Mouse (Mus musculus) gastrocnemius, adult 2 months (tissue): Measurements from ENCODE around the gene Chchd5. TPM values are rescaled to one million over a fixed set of nuclear protein-coding genes. Genes with fewer than 3 reads are reported as not detected.
A peak's percentile ranks its signal among the peaks of the same experiment; 100 is the strongest.

Source experiments
- DNase-seq: peaks from one replicate; pipeline ENCODE4 v3.0.0; 2022
- H3K27ac ChIP-seq: fragments of 200-600 bp; 2 replicates; pipeline ENCODE4 v1.8.1; 2022; ENCODE audit warnings: mild to moderate bottlenecking
- H3K4me3 ChIP-seq: fragments of 200-600 bp; 2 replicates; pipeline ENCODE4 v1.8.1; 2022; ENCODE audit warnings: mild to moderate bottlenecking, moderate library complexity
- CTCF ChIP-seq: fragments of 200-600 bp; IDR thresholded peaks from 2 replicates; pipeline ENCODE4 v1.8.1; 2022; ENCODE audit warnings: antibody characterized with exemption, mild to moderate bottlenecking, moderate library complexity
- intact Hi-C: fragments of 180-260 bp; cut with DNase I; formaldehyde crosslinking; loops from one replicate; pipeline ENCODE4 v1.15.1; 2025
- total RNA-seq, 2 experiments: library from RNA; stranded (reverse); gene quantifications; 2 replicates each; pipeline ENCODE4 v1.2.3; 2021

Chchd5 gene
- total RNA-seq, 2 experiments from 2014 or later, result 9.2 to 9.4 TPM

- Histone ChIP-seq H3K4me3 (no peak overlapping the region), H3K27ac (no peak overlapping the region)
- TF ChIP-seq CTCF, result no peak
- intact Hi-C loops, result no loop called here
- no peak for DNase-seq
Measured at GRCm38 (mm10) chr2:129118061-129118460, 11.4 kb upstream of the Chchd5 start.

- TF ChIP-seq CTCF, result no peak
- Histone ChIP-seq H3K4me3 (no peak overlapping the region), H3K27ac (no peak overlapping the region)
- DNase-seq, result no peak
- intact Hi-C loops, result no loop called here
Measured at GRCm38 (mm10) chr2:129121986-129122385, 7.5 kb upstream of the Chchd5 start.

GRCm38 (mm10) chr2:129129987-129130545, 566 bp downstream of the Chchd5 start:
- Histone ChIP-seq H3K27ac (peak overlapping the region; percentile 95), H3K4me3 (peak overlapping the region; percentile 79)
- intact Hi-C loops, result loop anchor here (2.0 to 5.0 kb wide), 3 partner anchors 29 to 129 kb away; partner anchors contain the start of genes Polr1b and Slc20a1
- DNase-seq, result peak; percentile 30
- no peak for TF ChIP-seq CTCF

GRCm38 (mm10) chr2:129130776-129131175, 1.3 kb downstream of the Chchd5 start:
- H3K27ac ChIP-seq, result peak overlapping the region; percentile 95; the same call in 1 of the 2 replicates
- intact Hi-C loops, result loop anchor here (2.0 kb wide), 1 partner anchor 128 kb away; no protein-coding TSS in a partner anchor
- DNase-seq, result no peak
- peak overlapping the region; percentile 79 for H3K4me3 ChIP-seq
- no peak for TF ChIP-seq CTCF

GRCm38 (mm10) chr2:129132231-129132630, 2.7 kb downstream of the Chchd5 start:
- DNase-seq, result no peak
- Histone ChIP-seq H3K27ac (no peak overlapping the region), H3K4me3 (no peak overlapping the region)
- intact Hi-C loops, result no loop called here
- no peak for TF ChIP-seq CTCF

GRCm38 (mm10) chr2:129133006-129133805, 3.7 kb downstream of the Chchd5 start:
- no peak overlapping the region for H3K27ac ChIP-seq
- no peak overlapping the region for H3K4me3 ChIP-seq
- intact Hi-C loops, result no loop called here
- TF ChIP-seq CTCF, result no peak
- DNase-seq, result no peak

GRCm38 (mm10) chr2:129139906-129140305, 10.4 kb downstream of the Chchd5 start:
- no peak overlapping the region for H3K4me3 ChIP-seq
- DNase-seq, result no peak
- intact Hi-C loops, result no loop called here
- no peak for TF ChIP-seq CTCF
- H3K27ac ChIP-seq, result no peak overlapping the region

- intact Hi-C loops, result no loop called here
- no peak overlapping the region for H3K4me3 ChIP-seq
- DNase-seq, result no peak
- no peak overlapping the region for H3K27ac ChIP-seq
- TF ChIP-seq CTCF, result no peak
Measured at GRCm38 (mm10) chr2:129148836-129149235, 19.3 kb downstream of the Chchd5 start.

- H3K4me3 ChIP-seq, result no peak overlapping the region
- no peak for TF ChIP-seq CTCF
- DNase-seq, result no peak
- intact Hi-C loops, result no loop called here
- no peak overlapping the region for H3K27ac ChIP-seq
Measured at GRCm38 (mm10) chr2:129150386-129150785, 20.9 kb downstream of the Chchd5 start.

GRCm38 (mm10) chr2:129151111-129151510, 21.6 kb downstream of the Chchd5 start:
- intact Hi-C loops, result no loop called here
- Histone ChIP-seq H3K27ac (no peak overlapping the region), H3K4me3 (no peak overlapping the region)
- no peak for DNase-seq
- TF ChIP-seq CTCF, result no peak

GRCm38 (mm10) chr2:129152751-129153150, 23.3 kb downstream of the Chchd5 start:
- H3K4me3 ChIP-seq, result no peak overlapping the region
- TF ChIP-seq CTCF, result no peak
- H3K27ac ChIP-seq, result no peak overlapping the region
- intact Hi-C loops, result no loop called here
- no peak for DNase-seq

- DNase-seq, result no peak
- no peak for TF ChIP-seq CTCF
- Histone ChIP-seq H3K4me3 (no peak overlapping the region), H3K27ac (no peak overlapping the region)
- intact Hi-C loops, result no loop called here
Measured at GRCm38 (mm10) chr2:129164815-129165214, 35.3 kb downstream of the Chchd5 start.
